Mouse (Mus musculus) left cerebral cortex, postnatal 10 days (tissue): ENCODE measurements around the gene Pogk. TPM values are rescaled to one million over a fixed set of nuclear protein-coding genes. Genes with fewer than 3 reads are reported as not detected.

Source experiments
- DNase-seq, 2 experiments: peaks; one replicate each; pipeline ENCODE4 v3.0.0; 2021 to 2022; ENCODE audit warnings: low spot score in 2 of 2, mixed read lengths in 1 of 2; ENCODE audit errors: extremely low spot score in 1 of 2
- intact Hi-C: fragments of 180-260 bp; cut with DNase I; formaldehyde crosslinking; loops from one replicate; pipeline ENCODE4 v1.15.1; 2025
- total RNA-seq, 2 experiments: library from RNA; stranded (reverse); gene quantifications; 2 replicates each; pipeline ENCODE4 v1.2.3; 2021

The Pogk gene
- total RNA-seq, 2 experiments from 2014 or later = 37.0 to 41.3 TPM

DNA sequence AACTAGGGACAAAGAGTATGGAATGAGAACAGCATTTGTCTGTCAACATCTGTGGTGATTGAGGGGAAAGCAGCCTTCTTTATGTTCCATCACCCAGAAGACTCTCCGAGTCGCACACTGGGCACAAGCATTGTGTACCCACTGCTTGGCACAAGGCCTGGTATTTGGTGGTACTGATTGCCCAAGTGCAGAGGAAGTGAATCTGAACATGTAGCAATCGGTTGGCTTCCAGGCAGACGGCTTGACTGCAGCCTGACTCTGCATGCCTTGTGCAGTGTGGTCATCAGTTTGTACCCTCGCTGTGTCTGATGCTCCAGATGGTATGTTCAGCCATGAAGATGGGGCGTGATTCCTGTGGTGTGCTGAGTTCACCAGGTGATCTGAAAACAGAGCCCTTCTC lies 70.6 kb downstream of the Pogk start:
- intact Hi-C loops = no loop called here
- DNase-seq = no peak

Other genes starting within 250 kb of the Pogk start
- under 1 TPM in 1 of 2 experiments, not detected in 1; 0.43 TPM for gene Mael, start 171.1 kb downstream of the Pogk start, total RNA-seq
- 100 to 1,000 TPM; 147 to 154 TPM for gene Ildr2, start 155.7 kb downstream of the Pogk start, total RNA-seq
- gene Tada1, start 30.8 kb downstream of the Pogk start, total RNA-seq = 10 to 100 TPM; 33.3 to 36.3 TPM
- not detected for gene Gm4846, start 87.7 kb upstream of the Pogk start, total RNA-seq
- not detected for gene Gm4847, start 237.8 kb upstream of the Pogk start, total RNA-seq